Comparison of ENCODE assay signal across 9 mouse cellular contexts in genomic region chr2:6872131-6872893, GRCm38 (mm10).
DNase-seq lines count a peak whose midpoint lies in the region; ATAC-seq and TF ChIP-seq lines count a peak whose summit lies in the region.
"Had no signal": no experiment of that assay in that cellular context is flagged by ENCODE, and none has a peak within 500 bp of the region (broad histone marks: within the 10 kb centered on the region; RNA-seq: fewer than 3 reads in every experiment).

No protein-coding gene starts in this region.

- H3K4me3 ChIP-seq in heart, embryonic 10.5 days = peak overlapping the region; percentile 80
- peak overlapping the region; percentile 64 for H3K4me3 ChIP-seq in liver, embryonic 16.5 days (ENCODE audit: low read depth, low read length)
- H3K4me3 ChIP-seq in neural tube, embryonic 13.5 days = peak overlapping the region; percentile 94
- H3K4me3 ChIP-seq in stomach, postnatal 0 days (ENCODE audit: low read depth, low read length) = peak overlapping the region; percentile 79

- DNase-seq in layer of hippocampus, adult 11-12 months (ENCODE audit: low spot score) = peak; percentile 66
- no peak for DNase-seq in layer of hippocampus, adult 8-10 months (ENCODE audit: low spot score in 2 of 2)
- DNase-seq in embryo, embryonic 11.5 days (ENCODE audit: low read depth, low spot score) = peak; percentile 41
- DNase-seq in heart, embryonic 10.5 days (ENCODE audit: low spot score) = peak; percentile 79
- DNase-seq in kidney, adult 9 months = peak; percentile 60
- DNase-seq in stomach, postnatal 0 days (ENCODE audit: low spot score) = peak; percentile 86

- H3K4me1 ChIP-seq in heart, embryonic 10.5 days = 0 out of 2 replicates have a peak, but pooled peaks cover 5% of the 10 kb centered on the region
- H3K4me1 ChIP-seq in liver, embryonic 16.5 days (ENCODE audit: control insufficient read depth, low read depth, low read length) = peaks cover 2% of the 10 kb centered on the region; the same call in 1 of the 2 replicates
- H3K4me1 ChIP-seq in neural tube, embryonic 13.5 days (replicated peaks) = peaks cover 76% of the 10 kb centered on the region
- no peaks in the 10 kb centered on the region for H3K4me1 ChIP-seq in stomach, postnatal 0 days (replicated peaks; ENCODE audit: control insufficient read depth, insufficient read depth)

- H3K27ac ChIP-seq in heart, embryonic 10.5 days = peak overlapping the region; percentile 94
- no peak overlapping the region for H3K27ac ChIP-seq in liver, embryonic 16.5 days (ENCODE audit: low read length)
- peak overlapping the region; percentile 98 for H3K27ac ChIP-seq in neural tube, embryonic 13.5 days (replicated peaks)
- peak overlapping the region; percentile 85 for H3K27ac ChIP-seq in stomach, postnatal 0 days (replicated peaks)

- no peaks in the 10 kb centered on the region for H3K36me3 ChIP-seq in heart, embryonic 10.5 days
- H3K36me3 ChIP-seq in liver, embryonic 16.5 days (ENCODE audit: control insufficient read depth, insufficient read depth) = no peaks in the 10 kb centered on the region
- H3K36me3 ChIP-seq in neural tube, embryonic 13.5 days = no peaks in the 10 kb centered on the region
- H3K36me3 ChIP-seq in stomach, postnatal 0 days (ENCODE audit: control insufficient read depth, insufficient read depth, low read length) = no peaks in the 10 kb centered on the region
- H3K36me3 ChIP-seq: G1E had no signal

- no peak for TF ChIP-seq EP300 in stomach, postnatal 0 days (optimal IDR thresholded peaks at IDR 0.05)

- under 1% methylated on average over 86 of the region's 124 CpGs for WGBS in heart, embryonic 10.5 days
- under 1% methylated on average over 62 of the region's 124 CpGs for WGBS in liver, embryonic 16.5 days (ENCODE audit: insufficient replicate concordance)
- WGBS in neural tube, embryonic 13.5 days = 0% methylated on average over 66 of the region's 124 CpGs
- WGBS in stomach, postnatal 0 days = under 1% methylated on average over 64 of the region's 124 CpGs

- peak; percentile 86 for ATAC-seq in liver, embryonic 16.5 days (ENCODE audit: low read depth)
- peak; percentile 90 for ATAC-seq in neural tube, embryonic 13.5 days (ENCODE audit: low read depth)
- peak; percentile 97 for ATAC-seq in stomach, postnatal 0 days (ENCODE audit: low FRiP score, low TSS enrichment)

- H3K9me3 ChIP-seq in heart, embryonic 10.5 days = no peaks in the 10 kb centered on the region
- H3K9me3 ChIP-seq in liver, embryonic 16.5 days (replicated peaks; ENCODE audit: control insufficient read depth, low read length) = no peaks in the 10 kb centered on the region
- H3K9me3 ChIP-seq in neural tube, embryonic 13.5 days = no peaks in the 10 kb centered on the region
- H3K9me3 ChIP-seq in stomach, postnatal 0 days (ENCODE audit: control insufficient read depth, low read length) = no peaks in the 10 kb centered on the region

- no peak for TF ChIP-seq CTCF in stomach, postnatal 0 days (IDR thresholded peaks at IDR 0.05; ENCODE audit: low read depth)

- peak overlapping the region; percentile 85 for H3K4me2 ChIP-seq in liver, embryonic 16.5 days (ENCODE audit: low read depth, low read length)
- H3K4me2 ChIP-seq in neural tube, embryonic 13.5 days = peak overlapping the region; percentile 72
- H3K4me2 ChIP-seq in stomach, postnatal 0 days (replicated peaks; ENCODE audit: low read depth) = peak overlapping the region; percentile 90

- peak overlapping the region; percentile 37; the same call in 1 of the 2 replicates for H3K9ac ChIP-seq in liver, embryonic 16.5 days (ENCODE audit: low read depth, low read length)
- peak overlapping the region; percentile 99 for H3K9ac ChIP-seq in neural tube, embryonic 13.5 days
- peak overlapping the region; percentile 80 for H3K9ac ChIP-seq in stomach, postnatal 0 days (ENCODE audit: low read length)

- peaks cover 10% of the 10 kb centered on the region; the same call in 1 of the 2 replicates for H3K27me3 ChIP-seq in heart, embryonic 10.5 days (ENCODE audit: insufficient read depth, poor library complexity, severe bottlenecking)
- peaks cover 35% of the 10 kb centered on the region for H3K27me3 ChIP-seq in liver, embryonic 16.5 days (ENCODE audit: control insufficient read depth, insufficient read depth, low read depth, low read length)
- no peaks in the 10 kb centered on the region for H3K27me3 ChIP-seq in neural tube, embryonic 13.5 days
- H3K27me3 ChIP-seq in stomach, postnatal 0 days (ENCODE audit: control insufficient read depth, insufficient read depth, low read length) = no peaks in the 10 kb centered on the region

Comparison
In these comparisons a context has a peak if more than half of its experiments do, and no peak if none do; other contexts are left out.
1. DNase-seq: peak in layer of hippocampus, adult 11-12 months (single experiment), embryo, embryonic 11.5 days (single experiment), heart, embryonic 10.5 days (single experiment), kidney, adult 9 months (single experiment) and stomach, postnatal 0 days (single experiment); none in layer of hippocampus, adult 8-10 months (0 of 2).
2. H3K9ac ChIP-seq: peak in every context shown above with its lines; median percentile 99 in neural tube, embryonic 13.5 days; 80 in stomach, postnatal 0 days; 37 in liver, embryonic 16.5 days.
3. Peak in every context shown above with its lines, with median percentiles within 50 percentile points of each other: H3K4me3 ChIP-seq, ATAC-seq and H3K4me2 ChIP-seq.